Mouse (Mus musculus) gastrocnemius, postnatal 14 days (tissue): ENCODE results near the gene Cntd1. TPM values are rescaled to one million over a fixed set of nuclear protein-coding genes. Genes with fewer than 3 reads are reported as not detected.

Source experiments
- DNase-seq: peaks from one replicate; pipeline ENCODE4 v3.0.0; 2021; ENCODE audit warnings: mixed read lengths
- intact Hi-C: fragments of 180-260 bp; cut with DNase I; formaldehyde crosslinking; loops from one replicate; pipeline ENCODE4 v1.15.1; 2025; ENCODE audit warnings: low total_unique reads
- total RNA-seq, 2 experiments: library from RNA; stranded (reverse); gene quantifications; 2 replicates each; pipeline ENCODE4 v1.2.3; 2021

Cntd1 gene
- total RNA-seq, 2 experiments from 2014 or later = 0.13 to 0.21 TPM

DNA sequence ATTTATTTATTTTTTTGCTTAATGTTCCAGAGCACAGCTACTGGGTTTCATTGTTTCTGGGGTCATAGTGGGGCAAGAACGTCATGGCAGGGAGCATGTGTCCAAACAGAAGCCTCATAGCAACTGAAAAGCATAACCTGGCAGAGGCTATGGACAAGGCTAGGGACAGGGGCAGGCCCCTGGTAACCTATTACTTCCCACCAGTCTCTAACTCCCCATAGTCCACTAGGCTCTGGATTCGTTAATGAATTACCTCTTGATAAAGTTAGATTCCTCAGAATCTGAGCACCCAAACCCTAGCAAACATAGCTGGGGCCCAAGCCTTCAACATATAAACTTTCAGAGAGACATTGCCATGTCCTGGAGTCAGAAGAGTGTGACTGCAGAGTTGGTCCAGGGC is 27.8 kb upstream of the Cntd1 start:
- intact Hi-C loops = no loop called here

GRCm38 (mm10) chr11:101252941-101253340 is 25.9 kb upstream of the Cntd1 start:
- intact Hi-C loops = no loop called here
- DNase-seq = no peak

More for the DNA sequence above, 27.8 kb upstream of the Cntd1 start:
- no peak for DNase-seq

GRCm38 (mm10) chr11:101253613-101254389 is 25.0 kb upstream of the Cntd1 start, which contains the start of gene Vps25:
TSS of gene Vps25 (plus strand) at chr11:101253707.
- DNase-seq = peak; percentile 85
- intact Hi-C loops = no loop called here

- no peak for DNase-seq
- intact Hi-C loops = no loop called here
Observed at GRCm38 (mm10) chr11:101255826-101256775, 22.7 kb upstream of the Cntd1 start.

DNA sequence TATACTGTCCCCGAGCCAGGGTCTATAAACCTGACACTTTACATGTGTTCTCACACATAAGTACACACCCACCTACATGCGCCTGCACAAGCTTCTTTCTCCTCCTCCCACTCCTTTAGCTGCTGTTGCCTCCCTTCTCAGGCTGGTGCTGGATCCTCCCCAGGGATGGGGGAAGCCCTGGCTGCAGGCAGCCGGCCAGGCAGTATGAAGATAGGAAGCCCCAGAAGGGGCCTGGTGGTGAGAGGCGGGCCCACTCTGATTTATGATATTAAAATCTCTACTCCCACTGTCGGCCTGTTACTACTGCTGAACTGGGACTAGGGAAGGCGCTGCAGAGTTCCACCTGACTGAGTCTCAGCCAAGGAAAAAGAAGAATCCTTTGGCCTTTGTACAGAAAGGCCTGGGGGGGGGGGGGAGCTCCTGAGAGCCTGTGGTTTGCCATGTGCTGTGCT is 19.5 kb upstream of the Cntd1 start:
- no peak for DNase-seq
- intact Hi-C loops = no loop called here

DNA sequence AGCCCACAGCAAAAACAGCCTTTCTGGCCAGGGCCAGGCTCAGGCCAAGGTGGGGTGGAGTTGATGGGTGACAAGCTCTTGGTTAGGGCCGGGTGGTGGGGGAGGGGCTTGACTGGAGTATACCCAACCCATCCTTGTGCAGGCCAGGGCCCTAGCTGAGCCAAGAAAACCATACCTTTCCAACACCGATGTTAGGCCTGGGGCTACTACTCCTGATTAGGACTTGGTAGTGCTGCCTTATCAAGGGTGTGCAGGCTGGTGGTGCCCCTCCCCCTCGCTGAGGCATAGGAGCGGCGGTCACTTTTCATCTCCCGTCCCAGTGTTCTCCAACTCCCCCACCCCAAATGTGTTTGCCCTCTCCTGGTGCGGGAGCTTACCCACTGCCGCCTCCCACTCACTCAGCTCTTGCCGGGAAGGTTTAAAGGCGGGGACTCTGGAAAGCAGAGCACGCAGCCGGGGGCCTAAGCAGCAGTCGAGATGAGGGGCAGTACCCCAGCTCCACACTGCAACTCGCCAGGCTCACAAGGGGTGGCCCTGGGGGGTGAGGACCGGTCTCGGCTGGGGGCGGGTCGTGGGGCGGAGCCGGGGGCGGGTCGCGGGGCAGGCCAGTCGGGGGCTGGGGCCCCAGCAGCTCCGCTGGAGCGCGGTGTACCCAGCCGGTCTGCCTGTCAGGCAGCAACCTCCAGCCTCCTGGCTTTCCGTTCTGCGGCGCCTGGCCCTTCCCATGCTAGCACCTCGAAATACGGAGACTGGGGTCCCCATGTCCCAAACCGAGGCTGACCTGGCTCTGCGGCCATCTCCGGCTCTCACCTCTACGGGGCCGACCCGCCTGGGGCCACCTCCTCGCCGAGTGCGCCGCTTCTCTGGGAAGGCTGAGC is 18.6 kb upstream of the Cntd1 start, which contains the start of gene Wnk4:
TSS of gene Wnk4 (plus strand) at position 620 of the 878 bp plus-strand sequence.
- intact Hi-C loops = no loop called here
- DNase-seq = peak; percentile 57

GRCm38 (mm10) chr11:101260826-101261380 is 17.9 kb upstream of the Cntd1 start:
- intact Hi-C loops = no loop called here

DNA sequence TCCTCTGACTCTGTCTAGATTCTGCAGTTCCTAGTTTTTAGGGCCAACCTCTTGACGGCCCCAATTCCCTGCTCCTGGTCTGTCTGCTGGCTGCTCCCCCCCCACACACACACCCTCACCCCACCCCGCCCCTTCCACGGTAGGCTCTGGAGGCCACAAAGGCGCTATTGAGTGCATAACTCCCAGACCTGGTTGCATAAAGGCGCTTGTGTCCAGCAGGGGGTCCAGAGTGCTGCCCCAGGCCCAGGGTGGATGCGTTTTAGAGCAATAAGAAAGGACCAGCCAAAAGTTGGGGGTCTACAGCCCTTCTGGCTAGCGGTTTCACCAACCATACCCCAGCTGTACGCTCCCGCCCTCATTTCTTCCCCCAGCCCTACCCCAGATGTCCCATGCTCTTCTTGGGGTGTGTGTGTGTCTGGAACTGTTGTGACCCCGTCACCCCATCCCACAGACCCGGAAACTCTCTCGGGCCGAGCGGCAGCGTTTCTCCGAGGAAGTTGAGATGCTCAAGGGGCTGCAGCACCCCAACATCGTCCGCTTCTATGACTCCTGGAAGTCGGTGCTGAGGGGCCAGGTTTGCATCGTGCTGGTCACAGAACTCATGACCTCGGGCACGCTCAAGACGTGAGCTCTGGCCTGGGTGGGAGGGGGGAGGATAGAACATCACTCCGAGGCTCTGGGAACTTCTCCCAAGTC is 16.4 kb upstream of the Cntd1 start:
- DNase-seq = no peak
- intact Hi-C loops = no loop called here

More at GRCm38 (mm10) chr11:101260826-101261380, 17.9 kb upstream of the Cntd1 start:
- no peak for DNase-seq

GRCm38 (mm10) chr11:101263138-101263988 is 15.4 kb upstream of the Cntd1 start:
- no peak for DNase-seq
- intact Hi-C loops = no loop called here

DNA sequence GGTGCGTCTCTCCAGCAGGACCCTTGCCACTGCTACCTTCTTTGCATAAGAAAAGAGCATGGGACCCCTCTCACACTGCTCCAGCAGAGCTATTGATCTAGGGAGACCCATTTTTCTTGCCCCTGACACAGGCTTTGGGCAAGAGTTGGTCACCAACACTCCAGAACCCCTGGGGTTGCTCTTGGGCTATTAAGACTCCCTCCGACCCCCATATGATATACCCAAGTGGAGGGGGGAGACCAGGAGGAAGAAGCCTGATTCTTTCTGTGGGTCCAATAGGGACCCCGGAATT is 14.9 kb upstream of the Cntd1 start:
- DNase-seq = no peak
- intact Hi-C loops = no loop called here

GRCm38 (mm10) chr11:101264954-101265471 is 13.8 kb upstream of the Cntd1 start:
- DNase-seq = no peak

DNA sequence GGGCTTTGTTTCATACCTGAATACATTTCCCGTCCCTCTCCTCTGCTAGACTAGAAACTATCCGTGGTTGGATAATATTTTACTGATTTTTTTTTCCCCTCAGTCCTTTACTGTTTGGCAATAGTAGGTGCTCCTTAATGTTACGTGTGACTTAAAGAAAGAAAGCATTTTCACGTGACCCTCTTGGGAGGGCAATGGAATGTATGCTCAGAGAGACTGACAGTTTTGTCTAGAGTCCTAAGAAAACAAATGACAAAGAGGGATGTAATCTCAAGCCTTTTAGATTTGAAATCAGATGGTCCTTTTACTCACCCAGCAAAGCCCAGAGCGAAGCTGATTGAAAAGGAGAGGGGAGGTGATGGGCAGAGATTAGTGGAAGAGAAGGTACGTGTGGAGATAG is 12.9 kb upstream of the Cntd1 start:
- intact Hi-C loops = no loop called here
- DNase-seq = no peak

More at GRCm38 (mm10) chr11:101264954-101265471, 13.8 kb upstream of the Cntd1 start:
- intact Hi-C loops = no loop called here

GRCm38 (mm10) chr11:101269577-101270116 is 9.2 kb upstream of the Cntd1 start:
- DNase-seq = no peak
- intact Hi-C loops = no loop called here

GRCm38 (mm10) chr11:101272446-101272845 is 6.4 kb upstream of the Cntd1 start:
- no peak for DNase-seq
- intact Hi-C loops = no loop called here

DNA sequence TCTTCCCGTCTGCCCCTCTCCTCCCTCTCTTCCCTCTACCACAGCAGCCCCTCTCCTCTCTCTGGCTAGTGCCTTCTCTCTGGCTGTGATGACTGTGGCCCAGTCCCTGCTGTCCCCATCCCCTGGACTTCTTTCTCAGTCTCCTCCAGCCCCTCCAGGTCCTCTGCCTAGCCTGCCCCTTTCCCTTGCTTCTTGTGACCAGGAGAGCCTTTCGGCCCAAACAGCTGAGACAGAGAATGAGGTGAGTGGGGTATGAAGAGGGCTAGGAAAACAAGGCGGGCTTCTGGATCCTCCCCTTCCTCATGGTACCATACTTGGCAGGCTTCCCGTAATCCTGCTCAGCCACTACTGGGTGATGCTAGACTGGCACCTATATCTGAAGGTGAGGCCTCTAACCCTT is 3.5 kb upstream of the Cntd1 start:
- DNase-seq = no peak
- intact Hi-C loops = no loop called here

- no peak for DNase-seq
- intact Hi-C loops = no loop called here
Observed at GRCm38 (mm10) chr11:101276319-101277070, 2.3 kb upstream of the Cntd1 start.
